Mouse (Mus musculus) myocyte (in vitro differentiated cells): ENCODE measurements around the gene Emid1.

Experiments used
- MYOG ChIP-seq, 3 experiments: IDR thresholded peaks; one replicate each; pipeline ENCODE4 v1.6.1; 2011; ENCODE audit warnings: control low read depth in 2 of 3, low read depth in 2 of 3, mild to moderate bottlenecking in 2 of 3; ENCODE audit not compliant: insufficient read length in 2 of 3, control insufficient read depth in 1 of 3, insufficient read depth in 1 of 3
- POLR2A ChIP-seq: IDR thresholded peaks from one replicate; pipeline ENCODE4 v1.6.1; 2011; ENCODE audit warnings: low read depth, mild to moderate bottlenecking, control low read depth, moderate library complexity; ENCODE audit not compliant: insufficient read length
- POLR2AphosphoS2 ChIP-seq: IDR thresholded peaks from one replicate; pipeline ENCODE4 v1.6.1; 2011; ENCODE audit warnings: low read depth, control low read depth; ENCODE audit not compliant: insufficient read length
- TCF3 ChIP-seq: IDR thresholded peaks from one replicate; pipeline ENCODE4 v1.6.1; 2011; ENCODE audit warnings: low read depth, control low read depth; ENCODE audit not compliant: insufficient read length

DNA sequence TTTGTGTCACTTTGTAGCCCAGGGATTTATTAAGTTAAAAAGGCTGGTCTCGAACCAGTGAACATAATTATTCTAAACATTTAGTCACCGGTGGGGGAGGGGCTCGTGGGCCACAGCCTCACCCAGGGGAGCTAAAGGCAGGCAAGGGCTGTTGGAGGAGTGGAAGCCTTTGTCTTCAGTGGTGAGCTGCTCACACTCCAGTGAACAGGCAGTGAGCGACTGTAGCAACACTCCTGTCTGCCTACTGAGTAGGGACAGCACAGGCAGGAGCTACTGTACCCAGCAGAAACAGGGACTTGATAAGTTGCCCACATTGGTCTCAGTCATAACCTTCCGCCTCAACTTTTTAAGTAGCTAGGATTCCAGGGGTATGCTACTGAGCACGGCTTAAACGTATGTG is 44.5 kb upstream of the Emid1 start:
- TF ChIP-seq TCF3 (no peak), POLR2A (no peak), MYOG (IDR thresholded peaks at IDR 0.05; ENCODE audit: control insufficient read depth in 1 of 3, insufficient read depth in 1 of 3, insufficient read length in 2 of 3, low read depth in 2 of 3) (no peak), POLR2AphosphoS2 (no peak)
